Mouse (Mus musculus) forebrain, embryonic 16.5 days (tissue): ENCODE measurements around the gene Acpp. TPM values are rescaled to one million over a fixed set of nuclear protein-coding genes. Genes with fewer than 3 reads are reported as not detected.
A peak's percentile ranks its signal among the peaks of the same experiment; 100 is the strongest.

ENCODE experiments used
- ATAC-seq: fragments of 200-750 bp; cut with Nextera tagmentation; 2 replicates; pipeline ENCODE4 v1.8.0; 2017; ENCODE audit warnings: mild to moderate bottlenecking, moderate library complexity
- H3K27ac ChIP-seq: fragments of 300-500 bp; sonication (generic); 2 replicates; pipeline ENCODE4 v1.5.1; 2014; ENCODE audit warnings: low read length, control low read depth
- H3K27me3 ChIP-seq: fragments of 300-500 bp; sonication (generic); replicated peaks from 2 replicates; pipeline ENCODE4 v1.6.1; 2014; ENCODE audit warnings: low read length; ENCODE audit not compliant: control insufficient read depth, insufficient read depth
- H3K36me3 ChIP-seq: fragments of 300-500 bp; sonication (generic); 2 replicates; pipeline ENCODE4 v1.6.1; 2014; ENCODE audit not compliant: control insufficient read depth, insufficient read depth
- H3K4me1 ChIP-seq: fragments of 300-500 bp; sonication (generic); replicated peaks from 2 replicates; pipeline ENCODE4 v1.6.1; 2014; ENCODE audit warnings: low read length; ENCODE audit not compliant: control insufficient read depth, insufficient read depth
- H3K4me2 ChIP-seq: fragments of 300-500 bp; sonication (generic); 2 replicates; pipeline ENCODE4 v1.6.1; 2014; ENCODE audit warnings: mild to moderate bottlenecking, low read length, control low read depth
- H3K4me3 ChIP-seq: fragments of 300-500 bp; sonication (generic); replicated peaks from 2 replicates; pipeline ENCODE4 v1.5.1; 2014; ENCODE audit warnings: mild to moderate bottlenecking, low read length, control low read depth
- H3K9ac ChIP-seq: fragments of 300-500 bp; sonication (generic); replicated peaks from 2 replicates; pipeline ENCODE4 v1.6.1; 2014; ENCODE audit warnings: low read depth, low read length, control low read depth
- H3K9me3 ChIP-seq: fragments of 300-500 bp; sonication (generic); 2 replicates; pipeline ENCODE4 v1.6.1; 2016; ENCODE audit warnings: low read length; ENCODE audit not compliant: control insufficient read depth
- WGBS: fragments of 180-500 bp; shearing (Covaris S2); extraction: QIAGEN DNeasy Blood & Tissue Kit; methylation state at CpG from one replicate; pipeline ENCODE4 v1.1.7; 2014; 5-methylcytosine and 5-hydroxymethylcytosine counted together
- polyA plus RNA-seq: library from polyadenylated mRNA; unstranded; fragments of >200 nt; fragmentation: Nextera tagmentation; extraction: Ambion mirVana; gene quantifications from 2 replicates; pipeline ENCODE4 v1.2.1, GENCODE M21; 2015

Acpp gene
- polyA plus RNA-seq, 1 experiment from 2014 or later = 0.28 TPM

DNA sequence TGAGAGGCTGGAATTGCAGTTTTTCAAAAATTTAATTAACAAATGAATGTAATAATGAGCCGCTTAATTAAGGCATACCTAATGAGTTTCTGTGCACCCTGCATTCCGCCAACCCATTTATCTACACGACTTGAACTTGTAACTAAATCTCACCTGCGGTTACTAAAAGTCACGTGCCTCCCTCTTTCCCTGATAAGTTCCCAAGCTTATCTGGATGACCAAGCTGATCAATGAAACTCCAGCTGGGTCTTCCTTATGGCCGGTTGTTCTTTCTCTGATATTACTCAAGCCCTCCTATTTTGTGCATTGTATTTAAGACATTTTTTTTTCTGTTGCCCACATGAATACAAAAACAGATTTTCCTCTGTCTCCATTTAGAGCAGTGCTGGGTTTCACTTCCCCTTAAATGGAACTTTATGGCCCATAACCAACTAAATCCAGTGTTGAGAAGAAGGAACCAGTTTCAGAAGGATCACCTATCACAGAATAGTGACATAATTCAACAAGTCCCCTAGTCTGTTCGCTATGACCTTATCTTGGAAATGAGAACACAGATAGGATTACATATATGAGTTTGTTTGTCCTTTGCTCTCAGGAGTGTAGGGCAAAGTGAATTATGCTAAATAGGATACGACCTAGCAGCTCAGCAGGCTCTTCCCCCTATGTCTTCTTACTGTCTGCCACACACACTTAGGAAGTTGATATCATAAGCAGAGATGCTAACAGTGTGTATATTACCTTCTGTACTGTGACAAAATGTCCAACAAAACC, 56.6 kb downstream of the Acpp start:
- Histone ChIP-seq H3K27ac (no peak overlapping the region), H3K4me1 (no peaks in the 10 kb centered on the region), H3K9ac (no peak overlapping the region), H3K4me3 (no peak overlapping the region), H3K9me3 (no peaks in the 10 kb centered on the region), H3K36me3 (no peaks in the 10 kb centered on the region), H3K4me2 (no peak overlapping the region), H3K27me3 (no peaks in the 10 kb centered on the region)
- no peak for ATAC-seq
- 69% methylated on average over 8 of the region's 8 CpGs for WGBS

GRCm38 (mm10) chr9:104277528-104278162, 59.9 kb downstream of the Acpp start:
- H3K27ac ChIP-seq = no peak overlapping the region
- no peaks in the 10 kb centered on the region for H3K36me3 ChIP-seq
- no peaks in the 10 kb centered on the region for H3K4me1 ChIP-seq
- peak; percentile 66 for ATAC-seq
- H3K9me3 ChIP-seq = no peaks in the 10 kb centered on the region
- no peak overlapping the region for H3K9ac ChIP-seq
- H3K27me3 ChIP-seq = no peaks in the 10 kb centered on the region
- H3K4me3 ChIP-seq = 0 out of 2 replicates have a peak overlapping the region, but pooled peaks have one; percentile 3
- 21% methylated on average over 18 of the region's 18 CpGs for WGBS
- H3K4me2 ChIP-seq = no peak overlapping the region

GRCm38 (mm10) chr9:104275084-104275785, 62.3 kb downstream of the Acpp start:
- no peaks in the 10 kb centered on the region for H3K27me3 ChIP-seq
- no peaks in the 10 kb centered on the region for H3K4me1 ChIP-seq
- no peak overlapping the region for H3K27ac ChIP-seq
- 90% methylated on average over 17 of the region's 17 CpGs for WGBS
- no peak for ATAC-seq
- no peaks in the 10 kb centered on the region for H3K36me3 ChIP-seq
- H3K4me3 ChIP-seq = no peak overlapping the region
- no peaks in the 10 kb centered on the region for H3K9me3 ChIP-seq
- H3K9ac ChIP-seq = no peak overlapping the region
- H3K4me2 ChIP-seq = no peak overlapping the region

- H3K27me3 ChIP-seq = no peaks in the 10 kb centered on the region
- 57% methylated on average over 4 of the region's 4 CpGs for WGBS
- H3K9ac ChIP-seq = no peak overlapping the region
- H3K4me2 ChIP-seq = no peak overlapping the region
- no peak for ATAC-seq
- H3K36me3 ChIP-seq = no peaks in the 10 kb centered on the region
- H3K4me1 ChIP-seq = no peaks in the 10 kb centered on the region
- H3K4me3 ChIP-seq = no peak overlapping the region
- no peak overlapping the region for H3K27ac ChIP-seq
- H3K9me3 ChIP-seq = no peaks in the 10 kb centered on the region
These were observed 65.5 kb downstream of the Acpp start for GRCm38 (mm10) chr9:104272057-104272456.

GRCm38 (mm10) chr9:104271642-104272041, 65.9 kb downstream of the Acpp start:
- Histone ChIP-seq H3K4me2 (no peak overlapping the region), H3K4me1 (no peaks in the 10 kb centered on the region), H3K9ac (no peak overlapping the region), H3K27me3 (no peaks in the 10 kb centered on the region), H3K9me3 (no peaks in the 10 kb centered on the region), H3K4me3 (no peak overlapping the region), H3K36me3 (no peaks in the 10 kb centered on the region), H3K27ac (no peak overlapping the region)
- no peak for ATAC-seq
- WGBS = 50% methylated on average over 4 of the region's 4 CpGs

DNA sequence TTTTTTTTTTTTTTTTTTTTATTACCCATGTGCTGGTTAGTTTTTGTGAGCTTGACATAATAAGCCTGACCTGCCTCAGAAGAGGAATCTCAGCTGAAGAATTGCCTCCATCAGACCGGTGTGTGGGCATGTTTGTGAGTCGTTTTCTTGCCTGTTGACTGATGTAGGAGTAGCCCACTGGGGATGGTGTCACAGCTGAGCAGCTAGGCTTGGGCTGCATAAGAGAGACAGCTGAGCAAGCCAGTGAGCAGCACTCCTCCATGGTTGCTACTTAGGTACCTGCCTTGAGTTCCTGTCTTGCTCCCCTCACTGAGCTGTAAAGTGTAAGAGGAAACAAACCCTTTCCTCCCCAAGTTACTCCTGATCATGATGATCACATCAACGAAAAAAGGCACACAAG, 67.6 kb downstream of the Acpp start:
- H3K4me3 ChIP-seq = no peak overlapping the region

GRCm38 (mm10) chr9:104269349-104269871, 68.1 kb downstream of the Acpp start:
- H3K27me3 ChIP-seq = no peaks in the 10 kb centered on the region
- 37% methylated on average over 10 of the region's 10 CpGs for WGBS
- no peaks in the 10 kb centered on the region for H3K4me1 ChIP-seq
- no peak overlapping the region for H3K9ac ChIP-seq
- no peaks in the 10 kb centered on the region for H3K36me3 ChIP-seq
- ATAC-seq = no peak
- H3K4me3 ChIP-seq = no peak overlapping the region
- no peak overlapping the region for H3K27ac ChIP-seq
- no peaks in the 10 kb centered on the region for H3K9me3 ChIP-seq
- H3K4me2 ChIP-seq = no peak overlapping the region

More for the DNA sequence above, 67.6 kb downstream of the Acpp start:
- ATAC-seq = no peak
- H3K27ac ChIP-seq = no peak overlapping the region
- H3K27me3 ChIP-seq = no peaks in the 10 kb centered on the region
- WGBS = 70% methylated on average over 3 of the region's 3 CpGs
- H3K9ac ChIP-seq = no peak overlapping the region
- no peaks in the 10 kb centered on the region for H3K36me3 ChIP-seq
- no peak overlapping the region for H3K4me2 ChIP-seq
- H3K4me1 ChIP-seq = no peaks in the 10 kb centered on the region
- H3K9me3 ChIP-seq = no peaks in the 10 kb centered on the region

GRCm38 (mm10) chr9:104264567-104264966, 73.0 kb downstream of the Acpp start:
- Histone ChIP-seq H3K4me3 (no peak overlapping the region), H3K36me3 (no peaks in the 10 kb centered on the region), H3K4me1 (peaks cover 16% of the 10 kb centered on the region), H3K4me2 (no peak overlapping the region), H3K9me3 (no peaks in the 10 kb centered on the region), H3K27ac (no peak overlapping the region), H3K9ac (no peak overlapping the region), H3K27me3 (no peaks in the 10 kb centered on the region)
- ATAC-seq = no peak
- WGBS = 83% methylated on average over 1 of the region's 2 CpGs

GRCm38 (mm10) chr9:104262823-104263352, 74.7 kb downstream of the Acpp start, which contains the start of gene Dnajc13:
Gene Dnajc13, minus strand, starts transcription at chr9:104262930.
- no peaks in the 10 kb centered on the region for H3K9me3 ChIP-seq
- no peaks in the 10 kb centered on the region for H3K27me3 ChIP-seq
- H3K4me3 ChIP-seq = peak within 1 kb of the TSS; percentile 80
- no peaks in the 10 kb centered on the region for H3K36me3 ChIP-seq
- H3K4me1 ChIP-seq = peaks cover 16% of the 10 kb centered on the region
- under 1% methylated on average over 50 of the region's 60 CpGs for WGBS
- peak within 1 kb of the TSS; percentile 85 for H3K9ac ChIP-seq
- H3K4me2 ChIP-seq = peak within 1 kb of the TSS; percentile 90
- peak; percentile 98 for ATAC-seq
- peak within 1 kb of the TSS; percentile 83 for H3K27ac ChIP-seq
